ENCODE assay signal across 9 mouse cellular contexts in the genomic region with DNA sequence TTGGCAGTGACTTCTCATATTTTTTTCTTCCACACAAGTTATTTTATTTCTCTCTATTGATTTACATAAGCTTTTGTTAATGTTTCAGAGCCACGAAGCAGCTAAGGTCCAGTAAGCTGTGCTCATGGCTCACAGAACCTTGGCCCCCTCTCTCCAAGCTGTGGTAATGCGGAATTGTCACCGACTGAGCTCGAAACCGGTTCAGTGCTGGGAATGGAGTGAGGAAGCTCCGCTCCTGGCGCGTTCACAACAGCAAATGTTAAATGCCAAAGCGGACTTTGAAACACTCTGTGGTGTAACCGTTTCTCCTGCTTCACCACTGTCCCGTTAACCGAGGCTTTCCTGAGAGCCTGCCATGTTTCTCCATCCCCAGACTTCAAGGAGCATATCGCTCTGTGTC. TPM values are rescaled to one million over a fixed set of nuclear protein-coding genes. Genes with fewer than 3 reads are reported as not detected.
DNase-seq lines count a peak whose midpoint lies in the region; ATAC-seq and TF ChIP-seq lines count a peak whose summit lies in the region.
"Had no signal": no experiment of that assay in that cellular context is flagged by ENCODE, and none has a peak within 500 bp of the region (broad histone marks: within the 10 kb centered on the region; RNA-seq: fewer than 3 reads in every experiment).

No protein-coding gene starts in this region.

- H3K9me3 ChIP-seq in embryonic facial prominence, embryonic 13.5 days = no peaks in the 10 kb centered on the region
- H3K9me3 ChIP-seq in embryonic facial prominence, embryonic 10.5 days = no peaks in the 10 kb centered on the region
- H3K9me3 ChIP-seq in lung, embryonic 16.5 days (ENCODE audit: control insufficient read depth, low read length) = no peaks in the 10 kb centered on the region
- H3K9me3 ChIP-seq in neural tube, embryonic 15.5 days (replicated peaks) = no peaks in the 10 kb centered on the region
- H3K9me3 ChIP-seq: liver, embryonic 13.5 days had no signal

- H3K27ac ChIP-seq in embryonic facial prominence, embryonic 13.5 days = peak overlapping the region; percentile 58
- no peak overlapping the region for H3K27ac ChIP-seq in embryonic facial prominence, embryonic 10.5 days (replicated peaks)
- H3K27ac ChIP-seq in lung, embryonic 16.5 days (ENCODE audit: low read length) = peak overlapping the region; percentile 21; the same call in 1 of the 2 replicates
- peak overlapping the region; percentile 71 for H3K27ac ChIP-seq in neural tube, embryonic 15.5 days (replicated peaks)
- H3K27ac ChIP-seq: liver, embryonic 13.5 days had no signal

- 85% methylated on average over 13 of the region's 13 CpGs for WGBS in embryonic facial prominence, embryonic 13.5 days
- WGBS in embryonic facial prominence, embryonic 10.5 days = 88% methylated on average over 13 of the region's 13 CpGs
- 67% methylated on average over 13 of the region's 13 CpGs for WGBS in lung, embryonic 16.5 days
- 48% methylated on average over 13 of the region's 13 CpGs for WGBS in lung, adult 2 months
- 72% methylated on average over 13 of the region's 13 CpGs for WGBS in neural tube, embryonic 15.5 days

- ATAC-seq in embryonic facial prominence, embryonic 13.5 days (ENCODE audit: insufficient number of reproducible peaks, insufficient read depth, low FRiP score, low TSS enrichment, low read depth) = no peak
- ATAC-seq in lung, embryonic 16.5 days (ENCODE audit: low read depth) = 0 out of 2 replicates have a peak, but pooled peaks have one; percentile 23
- ATAC-seq in neural tube, embryonic 15.5 days (ENCODE audit: low FRiP score) = peak; percentile 60; the same call in 1 of the 2 replicates

- no peak for TF ChIP-seq CTCF in lung, adult 2 months (IDR thresholded peaks at IDR 0.05; ENCODE audit: insufficient read depth, low read length)

- no peak for DNase-seq in embryonic facial prominence, embryonic 10.5 days (ENCODE audit: low spot score)
- DNase-seq in lung, adult 2 months = no peak
- DNase-seq in kidney, adult 18-20 months = peak; percentile 22
- no peak for DNase-seq in yolk sac, embryonic 10.5 days (ENCODE audit: low spot score)
- DNase-seq in embryo, embryonic 9.5 days (ENCODE audit: extremely low spot score) = no peak
- DNase-seq: liver, embryonic 13.5 days had no signal

- H3K4me2 ChIP-seq in embryonic facial prominence, embryonic 13.5 days = no peak overlapping the region
- H3K4me2 ChIP-seq in lung, embryonic 16.5 days (ENCODE audit: low read depth, low read length) = no peak overlapping the region
- peak overlapping the region; percentile 32 for H3K4me2 ChIP-seq in neural tube, embryonic 15.5 days
- H3K4me2 ChIP-seq: liver, embryonic 13.5 days had no signal

- H3K4me1 ChIP-seq in embryonic facial prominence, embryonic 13.5 days = peaks cover 13% of the 10 kb centered on the region; the same call in 1 of the 2 replicates
- H3K4me1 ChIP-seq in embryonic facial prominence, embryonic 10.5 days = 0 out of 2 replicates have a peak, but pooled peaks cover 4% of the 10 kb centered on the region
- H3K4me1 ChIP-seq in lung, embryonic 16.5 days (replicated peaks; ENCODE audit: control insufficient read depth, insufficient read depth, low read length) = no peaks in the 10 kb centered on the region
- no peaks in the 10 kb centered on the region for H3K4me1 ChIP-seq in lung, adult 2 months (ENCODE audit: control insufficient read depth, insufficient read depth, low read length)
- H3K4me1 ChIP-seq in neural tube, embryonic 15.5 days = peaks cover 4% of the 10 kb centered on the region; the same call in 1 of the 2 replicates

- no peak overlapping the region for H3K9ac ChIP-seq in embryonic facial prominence, embryonic 13.5 days
- no peak overlapping the region for H3K9ac ChIP-seq in lung, embryonic 16.5 days (ENCODE audit: low read length)
- H3K9ac ChIP-seq in neural tube, embryonic 15.5 days (replicated peaks) = no peak overlapping the region
- H3K9ac ChIP-seq: liver, embryonic 13.5 days had no signal

- no peaks in the 10 kb centered on the region for H3K27me3 ChIP-seq in embryonic facial prominence, embryonic 13.5 days
- no peaks in the 10 kb centered on the region for H3K27me3 ChIP-seq in embryonic facial prominence, embryonic 10.5 days (replicated peaks; ENCODE audit: low read depth, poor library complexity, severe bottlenecking)
- no peaks in the 10 kb centered on the region for H3K27me3 ChIP-seq in lung, embryonic 16.5 days (ENCODE audit: control insufficient read depth, insufficient read depth, low read depth, low read length)
- no peaks in the 10 kb centered on the region for H3K27me3 ChIP-seq in neural tube, embryonic 15.5 days (replicated peaks)

- H3K36me3 ChIP-seq in embryonic facial prominence, embryonic 13.5 days = no peaks in the 10 kb centered on the region
- no peaks in the 10 kb centered on the region; the same call in 1 of the 2 replicates for H3K36me3 ChIP-seq in embryonic facial prominence, embryonic 10.5 days (replicated peaks)
- no peaks in the 10 kb centered on the region for H3K36me3 ChIP-seq in lung, embryonic 16.5 days (ENCODE audit: control insufficient read depth, insufficient read depth, low read length)
- H3K36me3 ChIP-seq in neural tube, embryonic 15.5 days = no peaks in the 10 kb centered on the region
- H3K36me3 ChIP-seq: liver, embryonic 13.5 days had no signal

- TF ChIP-seq POLR2A in lung, adult 2 months (IDR thresholded peaks at IDR 0.05; ENCODE audit: borderline replicate concordance, extremely low read depth, low read depth, low read length) = no peak

- H3K4me3 ChIP-seq in embryonic facial prominence, embryonic 13.5 days = no peak overlapping the region
- H3K4me3 ChIP-seq in embryonic facial prominence, embryonic 10.5 days = no peak overlapping the region
- no peak overlapping the region; the same call in 1 of the 2 replicates for H3K4me3 ChIP-seq in lung, embryonic 16.5 days (ENCODE audit: low read length)
- no peak overlapping the region for H3K4me3 ChIP-seq in lung, adult 2 months (replicated peaks; ENCODE audit: extremely low read depth, low read depth, low read length)
- H3K4me3 ChIP-seq in neural tube, embryonic 15.5 days (replicated peaks) = no peak overlapping the region
- H3K4me3 ChIP-seq: liver, embryonic 13.5 days had no signal

RNA-seq across cellular contexts. Expression of a gene that starts 39.4 kb away (rescaled TPM):
- 440 and 454 TPM in 2 replicates for polyA plus RNA-seq in embryonic facial prominence, embryonic 13.5 days (2015; fragmentation: Nextera tagmentation; extraction: Ambion mirVana)
- polyA plus RNA-seq in embryonic facial prominence, embryonic 10.5 days (2016; fragmentation: Nextera tagmentation; extraction: Ambion mirVana) = 510 and 513 TPM in 2 replicates
- 389 and 394 TPM in 2 replicates for polyA plus RNA-seq in lung, embryonic 16.5 days (2015; fragmentation: Nextera tagmentation; extraction: Ambion mirVana)
- 25.9 and 41.7 TPM in 2 replicates for polyA plus RNA-seq in lung, adult 2 months (2012; rRNA removed)
- 399 and 422 TPM in 2 replicates for polyA plus RNA-seq in neural tube, embryonic 15.5 days (2015; fragmentation: Nextera tagmentation; extraction: Ambion mirVana)

RNA-seq across cellular contexts. Expression of a gene that starts 41.8 kb away (rescaled TPM):
- polyA plus RNA-seq in embryonic facial prominence, embryonic 13.5 days (2015; fragmentation: Nextera tagmentation; extraction: Ambion mirVana) = 16.8 and 18.8 TPM in 2 replicates
- polyA plus RNA-seq in embryonic facial prominence, embryonic 10.5 days (2016; fragmentation: Nextera tagmentation; extraction: Ambion mirVana) = 22.2 and 23.0 TPM in 2 replicates
- 11.4 and 11.6 TPM in 2 replicates for polyA plus RNA-seq in lung, embryonic 16.5 days (2015; fragmentation: Nextera tagmentation; extraction: Ambion mirVana)
- polyA plus RNA-seq in lung, adult 2 months (2012; rRNA removed) = 1.2 and 1.9 TPM in 2 replicates
- 19.6 and 22.2 TPM in 2 replicates for polyA plus RNA-seq in neural tube, embryonic 15.5 days (2015; fragmentation: Nextera tagmentation; extraction: Ambion mirVana)

RNA-seq across cellular contexts. Expression of a gene that starts 45.2 kb away (rescaled TPM):
- 13.0 and 15.5 TPM in 2 replicates for polyA plus RNA-seq in embryonic facial prominence, embryonic 13.5 days (2015; fragmentation: Nextera tagmentation; extraction: Ambion mirVana)
- 18.9 and 19.6 TPM in 2 replicates for polyA plus RNA-seq in embryonic facial prominence, embryonic 10.5 days (2016; fragmentation: Nextera tagmentation; extraction: Ambion mirVana)
- polyA plus RNA-seq in lung, embryonic 16.5 days (2015; fragmentation: Nextera tagmentation; extraction: Ambion mirVana) = 13.2 and 16.6 TPM in 2 replicates
- 2.3 and 3.1 TPM in 2 replicates for polyA plus RNA-seq in lung, adult 2 months (2012; rRNA removed)
- 9.6 and 10.9 TPM in 2 replicates for polyA plus RNA-seq in neural tube, embryonic 15.5 days (2015; fragmentation: Nextera tagmentation; extraction: Ambion mirVana)
